Mouse (Mus musculus) heart, adult 2 months (tissue): ENCODE data around the gene Ap3d1. TPM values are rescaled to one million over a fixed set of nuclear protein-coding genes. Genes with fewer than 3 reads are reported as not detected.

Source experiments
- DNase-seq, 2 experiments: peaks; one replicate each; pipeline ENCODE4 v3.0.0; 2021
- H3K27ac ChIP-seq: fragments of 200-600 bp; 2 replicates; pipeline ENCODE4 v1.8.1; 2022
- H3K27me3 ChIP-seq: fragments of 200-500 bp; 2 replicates; pipeline ENCODE4 v1.6.1; 2012; ENCODE audit warnings: mild to moderate bottlenecking, low read length, inconsistent platforms, mixed read lengths; ENCODE audit not compliant: control insufficient read depth, insufficient read depth
- H3K36me3 ChIP-seq: fragments of 200-500 bp; 2 replicates; pipeline ENCODE4 v1.6.1; 2012; ENCODE audit warnings: low read length, inconsistent platforms; ENCODE audit not compliant: control insufficient read depth, insufficient read depth
- H3K4me1 ChIP-seq: fragments of 200-500 bp; 2 replicates; pipeline ENCODE4 v1.6.1; 2011; ENCODE audit warnings: low read length; ENCODE audit not compliant: control insufficient read depth, insufficient read depth
- H3K4me3 ChIP-seq: fragments of 200-600 bp; 2 replicates; pipeline ENCODE4 v1.8.1; 2022
- H3K79me2 ChIP-seq: fragments of 200-500 bp; replicated peaks from 2 replicates; pipeline ENCODE4 v1.6.1; 2012; ENCODE audit warnings: mild to moderate bottlenecking, inconsistent platforms, low read length, moderate library complexity, mixed read lengths; ENCODE audit not compliant: control insufficient read depth, insufficient read depth
- H3K9ac ChIP-seq: fragments of 200-500 bp; 2 replicates; pipeline ENCODE4 v1.6.1; 2012; ENCODE audit warnings: low read depth, mild to moderate bottlenecking, control low read depth, inconsistent platforms, low read length, mixed read lengths
- CTCF ChIP-seq: fragments of 200-600 bp; IDR thresholded peaks from 2 replicates; pipeline ENCODE4 v1.8.1; 2022; ENCODE audit warnings: antibody characterized with exemption, mild to moderate bottlenecking, moderate library complexity
- EP300 ChIP-seq: fragments of 200-500 bp; IDR thresholded peaks from 2 replicates; pipeline ENCODE4 v1.6.1; 2011; ENCODE audit warnings: low read depth, low read length, control low read depth; ENCODE audit not compliant: insufficient read depth
- POLR2A ChIP-seq: fragments of 200-500 bp; IDR thresholded peaks from 2 replicates; pipeline ENCODE4 v1.6.1; 2011; ENCODE audit warnings: mild to moderate bottlenecking, low read depth, low read length, control low read depth; ENCODE audit not compliant: insufficient read depth
- WGBS: fragments of 180-500 bp; shearing (Covaris S2); methylation state at CpG from one replicate; pipeline ENCODE4 v1.1.7; 2018; 5-methylcytosine and 5-hydroxymethylcytosine counted together
- intact Hi-C: fragments of 180-260 bp; cut with DNase I; formaldehyde crosslinking; loops from one replicate; pipeline ENCODE4 v1.15.1; 2025
- polyA plus RNA-seq: library from polyadenylated mRNA; depleted of rRNA; stranded (reverse); fragments of >200 nt; gene quantifications from 2 replicates; pipeline ENCODE4 v1.2.3, GENCODE M21; 2012
- total RNA-seq, 2 experiments: library from RNA; stranded (reverse); gene quantifications; 2 replicates each; pipeline ENCODE4 v1.2.3; 2021

The Ap3d1 gene
- total and polyA plus RNA-seq, 3 experiments, result 40.2 to 52.9 (median 42.6) TPM

DNA sequence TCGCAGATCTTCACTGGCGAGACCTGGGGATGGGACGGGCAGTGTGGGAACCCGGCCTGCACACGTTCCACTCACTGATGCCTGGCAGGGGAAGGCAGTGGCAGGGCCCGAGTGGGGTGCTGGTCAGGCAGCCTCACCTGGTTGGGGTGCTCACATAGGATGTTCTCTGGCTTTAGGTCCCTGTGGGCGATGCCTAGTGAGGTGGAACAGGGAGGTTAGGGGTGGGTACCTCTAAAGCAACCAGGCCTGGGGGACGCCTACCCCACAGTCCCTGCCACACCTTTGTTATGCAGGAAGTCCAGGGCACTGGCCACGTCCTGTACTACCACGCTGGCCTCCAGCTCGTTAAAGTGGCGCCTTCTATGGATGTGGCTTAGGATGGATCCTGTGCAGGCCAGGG, 73.0 kb downstream of the Ap3d1 start:
- no peaks in the 10 kb centered on the region for H3K27me3 ChIP-seq
- TF ChIP-seq POLR2A, result 0 out of 2 replicates have a peak, but pooled peaks have one; percentile 18
- TF ChIP-seq EP300, result no peak
- TF ChIP-seq CTCF, result no peak
- H3K79me2 ChIP-seq, result peaks cover 6% of the 10 kb centered on the region
- DNase-seq, result peak in 1 of 2 experiments; percentile 33
- peaks cover 51% of the 10 kb centered on the region for H3K4me1 ChIP-seq
- peak overlapping the region; percentile 97 for H3K27ac ChIP-seq
- H3K9ac ChIP-seq, result no peak overlapping the region
- no peak overlapping the region for H3K4me3 ChIP-seq
- WGBS, result 74% methylated on average over 12 of the region's 12 CpGs
- intact Hi-C loops, result no loop called here
- H3K36me3 ChIP-seq, result peaks cover 33% of the 10 kb centered on the region

DNA sequence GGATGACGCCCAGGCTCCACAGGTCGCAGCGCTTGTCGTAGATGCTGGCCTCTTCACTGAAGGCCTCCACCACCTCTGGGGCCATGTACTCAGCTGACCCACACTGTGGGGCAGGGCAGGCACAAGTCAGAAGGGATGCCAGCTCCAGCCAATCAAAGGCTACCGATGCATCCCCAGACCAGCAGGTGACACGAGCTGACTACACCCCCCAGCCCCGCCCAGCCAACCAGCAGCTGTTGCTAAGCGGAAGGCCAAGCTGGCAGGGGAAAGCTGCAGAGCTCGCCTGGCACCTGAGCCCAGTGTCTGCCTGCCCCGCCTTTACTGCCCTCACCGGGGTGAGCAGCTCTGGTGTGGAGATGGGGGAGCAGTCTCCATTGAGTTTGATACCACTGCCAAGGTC, 73.5 kb downstream of the Ap3d1 start:
- Histone ChIP-seq H3K9ac (no peak overlapping the region), H3K4me1 (peaks cover 50% of the 10 kb centered on the region), H3K79me2 (peaks cover 5% of the 10 kb centered on the region), H3K4me3 (no peak overlapping the region), H3K27me3 (no peaks in the 10 kb centered on the region), H3K27ac (peak overlapping the region; percentile 97), H3K36me3 (peaks cover 33% of the 10 kb centered on the region)
- TF ChIP-seq EP300, result no peak
- TF ChIP-seq POLR2A, result no peak
- no peak for TF ChIP-seq CTCF
- WGBS, result 64% methylated on average over 11 of the region's 11 CpGs
- peak; percentile 61 to 71 for DNase-seq
- intact Hi-C loops, result no loop called here

DNA sequence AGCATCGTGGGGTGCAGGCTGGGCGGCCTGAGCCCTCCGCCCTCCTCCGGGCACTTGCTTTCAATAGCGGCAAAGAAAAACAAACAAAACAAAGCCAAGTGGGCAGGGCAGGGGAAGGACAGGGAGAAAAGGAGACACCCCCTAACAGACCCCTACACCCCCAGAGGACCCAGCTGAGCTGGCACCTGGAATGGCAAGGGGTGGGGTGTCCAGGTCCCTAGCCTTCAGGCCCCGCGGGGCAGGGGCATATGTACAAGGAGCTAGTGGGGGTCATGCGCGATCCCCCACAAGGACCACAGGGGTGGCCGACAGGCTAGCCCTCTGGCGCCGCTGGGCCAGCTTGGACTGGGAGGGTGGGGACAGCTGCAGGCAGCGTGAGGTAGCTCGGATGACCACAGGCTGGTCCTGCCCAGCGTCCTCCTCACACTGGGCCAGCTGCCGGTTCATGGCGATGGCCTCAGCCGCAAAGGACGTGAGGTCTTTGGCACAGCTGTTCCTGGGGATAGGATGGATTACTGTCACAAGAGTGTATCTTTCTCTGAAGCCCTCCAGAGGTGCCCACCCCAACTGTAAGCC, 75.1 kb downstream of the Ap3d1 start:
- intact Hi-C loops, result no loop called here
- Histone ChIP-seq H3K79me2 (no peaks in the 10 kb centered on the region; the same call in 1 of the 2 replicates), H3K4me1 (peaks cover 37% of the 10 kb centered on the region), H3K27ac (peak overlapping the region; percentile 99), H3K4me3 (no peak overlapping the region), H3K27me3 (no peaks in the 10 kb centered on the region), H3K9ac (no peak overlapping the region; the same call in 1 of the 2 replicates), H3K36me3 (peaks cover 24% of the 10 kb centered on the region)
- TF ChIP-seq EP300 (no peak), CTCF (no peak), POLR2A (no peak)
- DNase-seq, result no peak
- 71% methylated on average over 19 of the region's 19 CpGs for whole genome bisulfite sequencing

DNA sequence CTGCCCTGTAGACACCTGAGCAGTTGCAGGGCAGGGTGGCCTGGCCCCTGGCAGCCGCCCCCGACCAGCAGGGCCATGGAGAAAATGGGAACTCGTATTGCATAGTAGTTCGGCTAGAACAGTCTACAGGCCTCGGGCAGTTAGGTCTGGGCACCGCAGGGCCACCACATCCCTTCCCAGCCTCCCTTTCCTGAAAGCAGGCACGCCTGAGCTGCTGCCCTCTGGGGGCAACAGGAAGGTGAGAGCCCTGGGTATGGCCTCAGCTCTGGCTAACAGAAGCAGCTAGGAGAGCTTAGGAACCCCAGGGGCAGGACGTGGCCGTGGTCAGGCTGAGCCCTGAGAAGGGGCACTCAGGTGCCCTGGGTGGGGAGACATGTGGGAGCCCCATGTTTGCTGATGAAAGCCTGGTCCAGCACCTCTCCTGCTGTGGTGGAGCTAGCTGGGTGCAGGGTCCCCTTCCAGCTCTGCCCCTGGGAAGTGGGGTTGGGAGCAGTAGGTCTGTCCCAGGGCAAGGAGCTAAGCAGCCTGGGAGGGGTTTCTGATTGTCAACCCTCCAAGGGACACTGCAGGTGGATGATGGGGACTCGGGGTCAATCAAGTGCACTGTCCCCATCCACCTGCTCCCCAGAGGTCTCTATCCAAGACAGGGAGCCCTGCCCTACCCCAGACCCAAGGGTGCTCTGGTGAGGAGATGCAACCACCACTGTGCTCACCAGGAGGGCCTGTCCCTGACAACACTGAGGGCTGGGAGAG, 75.9 kb downstream of the Ap3d1 start:
- DNase-seq, result peak in 1 of 2 experiments; percentile 46
- Histone ChIP-seq H3K36me3 (peaks cover 17% of the 10 kb centered on the region), H3K4me3 (no peak overlapping the region), H3K4me1 (peaks cover 32% of the 10 kb centered on the region), H3K27me3 (no peaks in the 10 kb centered on the region), H3K79me2 (no peaks in the 10 kb centered on the region), H3K9ac (peak overlapping the region; percentile 24; the same call in 1 of the 2 replicates), H3K27ac (peak overlapping the region; percentile 99)
- intact Hi-C loops, result no loop called here
- TF ChIP-seq EP300 (no peak), CTCF (peak; percentile 32), POLR2A (no peak)
- WGBS, result 42% methylated on average over 10 of the region's 10 CpGs

DNA sequence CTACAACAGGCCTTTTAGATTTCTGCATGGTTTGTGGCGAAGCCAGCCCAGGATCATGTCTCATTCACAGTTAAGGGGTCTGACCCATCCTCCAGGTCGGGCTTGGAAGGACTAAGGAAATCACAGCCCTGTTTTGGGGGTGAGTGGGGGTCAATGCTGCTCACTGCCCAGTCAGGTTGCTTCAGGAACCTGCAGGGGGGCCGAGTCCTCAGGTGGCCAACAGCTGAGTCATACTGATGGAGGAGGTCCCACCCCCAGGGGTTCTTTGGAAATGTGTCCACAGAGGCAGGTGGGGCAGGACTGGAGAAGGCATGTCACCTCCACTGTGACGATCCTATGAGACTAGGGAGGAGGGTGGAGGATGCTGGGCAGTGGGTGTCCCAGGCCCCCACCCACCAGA, 76.6 kb downstream of the Ap3d1 start:
- Histone ChIP-seq H3K79me2 (no peaks in the 10 kb centered on the region), H3K4me3 (no peak overlapping the region), H3K27me3 (no peaks in the 10 kb centered on the region), H3K4me1 (peaks cover 28% of the 10 kb centered on the region), H3K9ac (peak overlapping the region; percentile 61), H3K27ac (peak overlapping the region; percentile 99), H3K36me3 (peaks cover 14% of the 10 kb centered on the region)
- TF ChIP-seq POLR2A, result no peak
- DNase-seq, result peak; percentile 49 to 54
- 22% methylated on average over 4 of the region's 4 CpGs for WGBS
- intact Hi-C loops, result no loop called here

DNA sequence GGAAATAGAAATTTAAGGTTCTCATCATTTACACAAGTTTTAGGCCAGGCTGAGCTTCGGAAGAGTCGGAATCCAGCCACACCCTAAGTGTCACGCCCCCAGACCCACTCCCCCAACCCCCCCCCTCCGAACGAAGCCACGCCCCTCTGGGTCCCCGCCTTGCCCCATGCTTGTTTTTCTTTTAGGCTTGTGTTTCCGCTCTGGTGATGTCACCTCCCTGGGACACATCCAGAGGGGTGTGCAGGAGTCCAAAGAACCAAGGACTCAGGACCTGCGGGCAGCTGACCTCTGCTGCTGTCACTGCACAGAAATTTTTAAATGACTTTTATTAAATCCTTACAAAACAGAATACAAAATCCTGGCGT, 77.1 kb downstream of the Ap3d1 start:
- Histone ChIP-seq H3K4me3 (peak overlapping the region; percentile 25), H3K9ac (peak overlapping the region; percentile 61), H3K27me3 (no peaks in the 10 kb centered on the region)

More for the DNA sequence above, 77.1 kb downstream of the Ap3d1 start:
- Histone ChIP-seq H3K36me3 (peaks cover 12% of the 10 kb centered on the region), H3K27ac (peak overlapping the region; percentile 99), H3K79me2 (no peaks in the 10 kb centered on the region), H3K4me1 (peaks cover 24% of the 10 kb centered on the region)
- DNase-seq, result peak; percentile 85 to 88
- WGBS, result 3% methylated on average over 10 of the region's 10 CpGs
- intact Hi-C loops, result no loop called here
- TF ChIP-seq POLR2A, result peak; percentile 40; the same call in 1 of the 2 replicates
- TF ChIP-seq CTCF, result no peak
- no peak for TF ChIP-seq EP300
